23 mouse cellular contexts compared by ENCODE assay signal in the genomic region with DNA sequence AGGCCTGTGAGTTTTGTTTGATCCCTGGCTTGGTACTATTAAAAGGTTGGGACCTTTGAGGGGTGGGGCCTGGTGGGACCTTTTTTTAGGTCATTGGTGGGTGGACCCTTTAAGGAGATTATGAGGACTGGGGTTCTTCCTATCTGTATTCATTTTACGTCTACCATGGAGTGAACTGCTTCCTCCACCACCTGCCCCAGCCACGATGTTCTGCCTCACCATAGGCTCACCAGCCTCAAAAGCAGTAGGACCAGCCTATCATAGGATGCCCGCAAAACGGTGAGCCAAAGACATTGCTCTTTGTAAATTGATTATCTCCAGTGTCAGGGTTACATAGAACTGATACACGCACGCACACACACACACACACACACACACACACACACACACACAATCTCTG. TPM values are rescaled to one million over a fixed set of nuclear protein-coding genes. Genes with fewer than 3 reads are reported as not detected.
"Had no signal": no experiment of that assay in that cellular context is flagged by ENCODE, and none has a peak within 500 bp of the region (broad histone marks: within the 10 kb centered on the region; RNA-seq: fewer than 3 reads in every experiment).

No protein-coding gene starts in this region.

- H3K9ac ChIP-seq: heart, embryonic 12.5 days; hindbrain, embryonic 12.5 days; hindbrain, embryonic 14.5 days; kidney, embryonic 15.5 days; limb, embryonic 13.5 days; limb, embryonic 15.5 days; liver, embryonic 14.5 days had no signal

- H3K27me3 ChIP-seq: heart, embryonic 12.5 days; hindbrain, embryonic 12.5 days; kidney, embryonic 15.5 days; limb, embryonic 13.5 days; limb, embryonic 15.5 days had no signal

- H3K4me3 ChIP-seq: gastrocnemius, adult 2 months; heart, embryonic 10.5 days; heart, embryonic 12.5 days; hindbrain, embryonic 10.5 days; hindbrain, embryonic 12.5 days; kidney, embryonic 15.5 days; limb, embryonic 13.5 days; limb, embryonic 15.5 days had no signal

- H3K4me2 ChIP-seq: heart, embryonic 12.5 days; hindbrain, embryonic 12.5 days; hindbrain, embryonic 14.5 days; kidney, embryonic 15.5 days; limb, embryonic 13.5 days; limb, embryonic 15.5 days had no signal

- DNase-seq: gastrocnemius, adult 2 months; gastrocnemius, postnatal 10 days; gastrocnemius, postnatal 25 days; heart, adult 18-20 months; heart, postnatal 10 days; heart, postnatal 4 days; kidney, adult 11 months; kidney, postnatal 14 days; layer of hippocampus, adult 9-11 months; layer of hippocampus, postnatal 36 days; left cerebral cortex, postnatal 4 days had no signal

- H3K27ac ChIP-seq: gastrocnemius, adult 2 months; heart, embryonic 10.5 days; hindbrain, embryonic 10.5 days; hindbrain, embryonic 12.5 days; hindbrain, embryonic 14.5 days; kidney, embryonic 15.5 days; limb, embryonic 13.5 days; limb, embryonic 15.5 days; liver, embryonic 14.5 days had no signal

- H3K4me1 ChIP-seq: heart, embryonic 10.5 days; heart, embryonic 12.5 days; limb, embryonic 13.5 days; limb, embryonic 15.5 days had no signal

- ATAC-seq: hindbrain, embryonic 16.5 days; intestine, embryonic 16.5 days had no signal

- H3K9me3 ChIP-seq: hindbrain, embryonic 12.5 days; limb, embryonic 13.5 days; limb, embryonic 15.5 days had no signal

- H3K36me3 ChIP-seq: heart, embryonic 10.5 days; heart, embryonic 12.5 days; hindbrain, embryonic 10.5 days; hindbrain, embryonic 12.5 days; kidney, embryonic 15.5 days; limb, embryonic 13.5 days; limb, embryonic 15.5 days had no signal

RNA-seq across cellular contexts. Expression of gene Ksr2, which starts 16.4 kb away (rescaled TPM):
- total RNA-seq: heart, postnatal 25 days had no signal
